Mouse (Mus musculus): ENCODE measurements around the gene Hspa1b. TPM values are rescaled to one million over a fixed set of nuclear protein-coding genes. Genes with fewer than 3 reads are reported as not detected.

Gene Hspa1b
- polyA plus RNA-seq, 1 experiment from 2014 or later = 0.50 TPM

- peak overlapping the region; percentile 28; the same call in 1 of the 2 replicates for H3K9ac ChIP-seq (ENCODE audit: low read depth, low read length)
- no peak overlapping the region for H3K4me2 ChIP-seq
- H3K9me3 ChIP-seq (replicated peaks; ENCODE audit: control insufficient read depth, low read length) = no peaks in the 10 kb centered on the region
- 64% methylated on average over 9 of the region's 9 CpGs for WGBS (ENCODE audit: insufficient replicate concordance)
- no peak overlapping the region for H3K4me3 ChIP-seq (ENCODE audit: low read depth, low read length)
- no peak for ATAC-seq (replicated peaks; ENCODE audit: insufficient number of reproducible peaks, low FRiP score, low TSS enrichment)
- H3K27me3 ChIP-seq (ENCODE audit: control insufficient read depth, insufficient read depth, low read length) = no peaks in the 10 kb centered on the region
- H3K36me3 ChIP-seq (ENCODE audit: control insufficient read depth, insufficient read depth, low read length) = peaks cover 14% of the 10 kb centered on the region
- no peaks in the 10 kb centered on the region for H3K4me1 ChIP-seq (ENCODE audit: control insufficient read depth, insufficient read depth, low read length)
- H3K27ac ChIP-seq (ENCODE audit: low read depth, low read length) = no peak overlapping the region
These were observed 41.9 kb downstream of the Hspa1b start for GRCm38 (mm10) chr17:34917188-34917587.

GRCm38 (mm10) chr17:34916316-34916715 is 42.7 kb downstream of the Hspa1b start:
- Histone ChIP-seq H3K36me3 (ENCODE audit: control insufficient read depth, insufficient read depth, low read length) (peaks cover 23% of the 10 kb centered on the region), H3K4me3 (ENCODE audit: low read depth, low read length) (no peak overlapping the region), H3K27ac (ENCODE audit: low read depth, low read length) (no peak overlapping the region), H3K4me2 (no peak overlapping the region), H3K9me3 (replicated peaks; ENCODE audit: control insufficient read depth, low read length) (no peaks in the 10 kb centered on the region), H3K27me3 (ENCODE audit: control insufficient read depth, insufficient read depth, low read length) (no peaks in the 10 kb centered on the region), H3K9ac (ENCODE audit: low read depth, low read length) (no peak overlapping the region), H3K4me1 (ENCODE audit: control insufficient read depth, insufficient read depth, low read length) (no peaks in the 10 kb centered on the region)
- ATAC-seq (replicated peaks; ENCODE audit: insufficient number of reproducible peaks, low FRiP score, low TSS enrichment) = no peak
- WGBS (ENCODE audit: insufficient replicate concordance) = 80% methylated on average over 5 of the region's 5 CpGs

GRCm38 (mm10) chr17:34915410-34915831 is 43.6 kb downstream of the Hspa1b start:
- ATAC-seq (replicated peaks; ENCODE audit: insufficient number of reproducible peaks, low FRiP score, low TSS enrichment) = no peak
- peak overlapping the region; percentile 22; the same call in 1 of the 2 replicates for H3K4me2 ChIP-seq
- H3K4me3 ChIP-seq (ENCODE audit: low read depth, low read length) = no peak overlapping the region
- no peaks in the 10 kb centered on the region for H3K27me3 ChIP-seq (ENCODE audit: control insufficient read depth, insufficient read depth, low read length)
- H3K4me1 ChIP-seq (ENCODE audit: control insufficient read depth, insufficient read depth, low read length) = no peaks in the 10 kb centered on the region
- H3K9ac ChIP-seq (ENCODE audit: low read depth, low read length) = no peak overlapping the region; the same call in 1 of the 2 replicates
- WGBS (ENCODE audit: insufficient replicate concordance) = 21% methylated on average over 11 of the region's 11 CpGs
- peaks cover 32% of the 10 kb centered on the region for H3K36me3 ChIP-seq (ENCODE audit: control insufficient read depth, insufficient read depth, low read length)
- H3K9me3 ChIP-seq (replicated peaks; ENCODE audit: control insufficient read depth, low read length) = no peaks in the 10 kb centered on the region
- no peak overlapping the region for H3K27ac ChIP-seq (ENCODE audit: low read depth, low read length)

GRCm38 (mm10) chr17:34913930-34914665 is 44.9 kb downstream of the Hspa1b start, which contains the start of gene Slc44a4:
Gene Slc44a4, plus strand, starts transcription at chr17:34914466.
- H3K4me2 ChIP-seq = peak within 1 kb of the TSS; percentile 22; the same call in 1 of the 2 replicates
- H3K27ac ChIP-seq (ENCODE audit: low read depth, low read length) = no peak within 1 kb of the TSS
- H3K9me3 ChIP-seq (replicated peaks; ENCODE audit: control insufficient read depth, low read length) = no peaks in the 10 kb centered on the region
- H3K27me3 ChIP-seq (ENCODE audit: control insufficient read depth, insufficient read depth, low read length) = no peaks in the 10 kb centered on the region
- 33% methylated on average over 18 of the region's 18 CpGs for WGBS (ENCODE audit: insufficient replicate concordance)
- ATAC-seq (replicated peaks; ENCODE audit: insufficient number of reproducible peaks, low FRiP score, low TSS enrichment) = no peak
- no peaks in the 10 kb centered on the region for H3K4me1 ChIP-seq (ENCODE audit: control insufficient read depth, insufficient read depth, low read length)
- H3K36me3 ChIP-seq (ENCODE audit: control insufficient read depth, insufficient read depth, low read length) = peaks cover 33% of the 10 kb centered on the region
- H3K4me3 ChIP-seq (ENCODE audit: low read depth, low read length) = no peak within 1 kb of the TSS
- no peak within 1 kb of the TSS for H3K9ac ChIP-seq (ENCODE audit: low read depth, low read length)

- Histone ChIP-seq H3K36me3 (ENCODE audit: control insufficient read depth, insufficient read depth, low read length) (peaks cover 42% of the 10 kb centered on the region), H3K4me1 (ENCODE audit: control insufficient read depth, insufficient read depth, low read length) (no peaks in the 10 kb centered on the region), H3K27me3 (ENCODE audit: control insufficient read depth, insufficient read depth, low read length) (no peaks in the 10 kb centered on the region), H3K4me2 (no peak overlapping the region), H3K9ac (ENCODE audit: low read depth, low read length) (no peak overlapping the region), H3K4me3 (ENCODE audit: low read depth, low read length) (no peak overlapping the region), H3K9me3 (replicated peaks; ENCODE audit: control insufficient read depth, low read length) (no peaks in the 10 kb centered on the region), H3K27ac (ENCODE audit: low read depth, low read length) (no peak overlapping the region)
- no peak for ATAC-seq (replicated peaks; ENCODE audit: insufficient number of reproducible peaks, low FRiP score, low TSS enrichment)
- 47% methylated on average over 5 of the region's 5 CpGs for whole genome bisulfite sequencing (ENCODE audit: insufficient replicate concordance)
These were observed 47.1 kb downstream of the Hspa1b start for GRCm38 (mm10) chr17:34911945-34912351.

GRCm38 (mm10) chr17:34910982-34911381 is 48.1 kb downstream of the Hspa1b start:
- Histone ChIP-seq H3K4me2 (no peak overlapping the region), H3K9ac (ENCODE audit: low read depth, low read length) (no peak overlapping the region), H3K4me3 (ENCODE audit: low read depth, low read length) (no peak overlapping the region), H3K36me3 (ENCODE audit: control insufficient read depth, insufficient read depth, low read length) (peaks cover 51% of the 10 kb centered on the region), H3K4me1 (ENCODE audit: control insufficient read depth, insufficient read depth, low read length) (no peaks in the 10 kb centered on the region), H3K27me3 (ENCODE audit: control insufficient read depth, insufficient read depth, low read length) (no peaks in the 10 kb centered on the region), H3K9me3 (replicated peaks; ENCODE audit: control insufficient read depth, low read length) (no peaks in the 10 kb centered on the region), H3K27ac (ENCODE audit: low read depth, low read length) (no peak overlapping the region)
- 91% methylated on average over 10 of the region's 10 CpGs for WGBS (ENCODE audit: insufficient replicate concordance)
- no peak for ATAC-seq (replicated peaks; ENCODE audit: insufficient number of reproducible peaks, low FRiP score, low TSS enrichment)

Other genes starting within 250 kb of the Hspa1b start
- gene C4b, start 215.4 kb downstream of the Hspa1b start, polyA plus RNA-seq (2014; fragmentation: Nextera tagmentation; extraction: Ambion mirVana) = not detected in 2 replicates
- gene Cyp21a1, start 154.7 kb downstream of the Hspa1b start, polyA plus RNA-seq (2014; fragmentation: Nextera tagmentation; extraction: Ambion mirVana) = not detected in 2 replicates
- gene Stk19, start 122.3 kb downstream of the Hspa1b start, polyA plus RNA-seq (2014; fragmentation: Nextera tagmentation; extraction: Ambion mirVana) = 15.7 and 17.8 TPM in 2 replicates
- 37.3 and 38.7 TPM in 2 replicates for gene Dxo, start 122.2 kb downstream of the Hspa1b start, polyA plus RNA-seq (2014; fragmentation: Nextera tagmentation; extraction: Ambion mirVana)
- gene Skiv2l, start 109.0 kb downstream of the Hspa1b start, polyA plus RNA-seq (2014; fragmentation: Nextera tagmentation; extraction: Ambion mirVana) = 24.3 and 30.3 TPM in 2 replicates
- 89.9 and 96.8 TPM in 2 replicates for gene Nelfe, start 108.8 kb downstream of the Hspa1b start, polyA plus RNA-seq (2014; fragmentation: Nextera tagmentation; extraction: Ambion mirVana)
- 0.65 and 2.5 TPM in 2 replicates for gene Cfb, start 96.7 kb downstream of the Hspa1b start, polyA plus RNA-seq (2014; fragmentation: Nextera tagmentation; extraction: Ambion mirVana)
- 0.52 and 0.59 TPM in 2 replicates for gene Zbtb12, start 79.8 kb downstream of the Hspa1b start, polyA plus RNA-seq (2014; fragmentation: Nextera tagmentation; extraction: Ambion mirVana)
- gene Gm20547, start 77.2 kb downstream of the Hspa1b start, polyA plus RNA-seq (2014; fragmentation: Nextera tagmentation; extraction: Ambion mirVana) = not detected in 2 replicates
- gene C2, start 61.0 kb downstream of the Hspa1b start, polyA plus RNA-seq (2014; fragmentation: Nextera tagmentation; extraction: Ambion mirVana) = 0.70 and 0.94 TPM in 2 replicates
- gene Ehmt2, start 60.8 kb downstream of the Hspa1b start, polyA plus RNA-seq (2014; fragmentation: Nextera tagmentation; extraction: Ambion mirVana) = 32.4 and 42.3 TPM in 2 replicates
- gene Slc44a4, start 44.8 kb downstream of the Hspa1b start, polyA plus RNA-seq (2014; fragmentation: Nextera tagmentation; extraction: Ambion mirVana) = 0.10 and 0.13 TPM in 2 replicates
- gene Neu1, start 28.0 kb downstream of the Hspa1b start, polyA plus RNA-seq (2014; fragmentation: Nextera tagmentation; extraction: Ambion mirVana) = 16.0 and 16.6 TPM in 2 replicates
- not detected in 2 replicates for gene Gm20481, start 10.7 kb upstream of the Hspa1b start, polyA plus RNA-seq (2014; fragmentation: Nextera tagmentation; extraction: Ambion mirVana)
- gene Hspa1a, start 12.9 kb upstream of the Hspa1b start, polyA plus RNA-seq (2014; fragmentation: Nextera tagmentation; extraction: Ambion mirVana) = 1.9 and 2.5 TPM in 2 replicates
- 1.7 and 4.0 TPM in 2 replicates for gene Hspa1l, start 13.5 kb upstream of the Hspa1b start, polyA plus RNA-seq (2014; fragmentation: Nextera tagmentation; extraction: Ambion mirVana)
- 162 and 169 TPM in 2 replicates for gene Lsm2, start 22.6 kb upstream of the Hspa1b start, polyA plus RNA-seq (2014; fragmentation: Nextera tagmentation; extraction: Ambion mirVana)
- 55.7 and 59.7 TPM in 2 replicates for gene Vars, start 41.7 kb upstream of the Hspa1b start, polyA plus RNA-seq (2014; fragmentation: Nextera tagmentation; extraction: Ambion mirVana)
- gene Vwa7, start 57.3 kb upstream of the Hspa1b start, polyA plus RNA-seq (2014; fragmentation: Nextera tagmentation; extraction: Ambion mirVana) = 0.20 and 0.27 TPM in 2 replicates
- 1.8 and 2.1 TPM in 2 replicates for gene Sapcd1, start 68.8 kb upstream of the Hspa1b start, polyA plus RNA-seq (2014; fragmentation: Nextera tagmentation; extraction: Ambion mirVana)
- gene Msh5, start 87.5 kb upstream of the Hspa1b start, polyA plus RNA-seq (2014; fragmentation: Nextera tagmentation; extraction: Ambion mirVana) = 4.4 and 4.6 TPM in 2 replicates
- gene Clic1, start 90.7 kb upstream of the Hspa1b start, polyA plus RNA-seq (2014; fragmentation: Nextera tagmentation; extraction: Ambion mirVana) = 86.4 and 228 TPM in 2 replicates
- gene Ddah2, start 99.8 kb upstream of the Hspa1b start, polyA plus RNA-seq (2014; fragmentation: Nextera tagmentation; extraction: Ambion mirVana) = 213 and 217 TPM in 2 replicates
- gene Ly6g6c, start 106.2 kb upstream of the Hspa1b start, polyA plus RNA-seq (2014; fragmentation: Nextera tagmentation; extraction: Ambion mirVana) = not detected in 2 replicates
- 1.4 and 1.8 TPM in 2 replicates for gene Mpig6b, start 106.9 kb upstream of the Hspa1b start, polyA plus RNA-seq (2014; fragmentation: Nextera tagmentation; extraction: Ambion mirVana)
- gene Ly6g6e, start 117.7 kb upstream of the Hspa1b start, polyA plus RNA-seq (2014; fragmentation: Nextera tagmentation; extraction: Ambion mirVana) = 0.42 TPM in 1 of 2 replicates, not detected in the other
- 2.0 and 2.2 TPM in 2 replicates for gene Ly6g6d, start 118.8 kb upstream of the Hspa1b start, polyA plus RNA-seq (2014; fragmentation: Nextera tagmentation; extraction: Ambion mirVana)
- 1.8 TPM in 2 replicates for gene Ly6g6f, start 126.4 kb upstream of the Hspa1b start, polyA plus RNA-seq (2014; fragmentation: Nextera tagmentation; extraction: Ambion mirVana)
- gene Abhd16a, start 130.0 kb upstream of the Hspa1b start, polyA plus RNA-seq (2014; fragmentation: Nextera tagmentation; extraction: Ambion mirVana) = 47.4 and 51.2 TPM in 2 replicates
- gene Ly6g5c, start 149.0 kb upstream of the Hspa1b start, polyA plus RNA-seq (2014; fragmentation: Nextera tagmentation; extraction: Ambion mirVana) = not detected in 2 replicates
- 0.36 and 0.56 TPM in 2 replicates for gene Ly6g5b, start 156.2 kb upstream of the Hspa1b start, polyA plus RNA-seq (2014; fragmentation: Nextera tagmentation; extraction: Ambion mirVana)
- gene Gpank1, start 162.2 kb upstream of the Hspa1b start, polyA plus RNA-seq (2014; fragmentation: Nextera tagmentation; extraction: Ambion mirVana) = 15.7 and 17.2 TPM in 2 replicates
- 221 and 222 TPM in 2 replicates for gene Csnk2b, start 162.8 kb upstream of the Hspa1b start, polyA plus RNA-seq (2014; fragmentation: Nextera tagmentation; extraction: Ambion mirVana)
- 8.4 and 10.8 TPM in 2 replicates for gene D17H6S53E, start 167.1 kb upstream of the Hspa1b start, polyA plus RNA-seq (2014; fragmentation: Nextera tagmentation; extraction: Ambion mirVana)
- 2.3 and 12.9 TPM in 2 replicates for gene Apom, start 172.8 kb upstream of the Hspa1b start, polyA plus RNA-seq (2014; fragmentation: Nextera tagmentation; extraction: Ambion mirVana)
- 72.5 and 77.4 TPM in 2 replicates for gene Bag6, start 175.9 kb upstream of the Hspa1b start, polyA plus RNA-seq (2014; fragmentation: Nextera tagmentation; extraction: Ambion mirVana)
- gene Prrc2a, start 205.7 kb upstream of the Hspa1b start, polyA plus RNA-seq (2014; fragmentation: Nextera tagmentation; extraction: Ambion mirVana) = 128 and 163 TPM in 2 replicates
- gene Aif1, start 216.8 kb upstream of the Hspa1b start, polyA plus RNA-seq (2014; fragmentation: Nextera tagmentation; extraction: Ambion mirVana) = 2.7 and 4.2 TPM in 2 replicates
- 4.9 and 5.0 TPM in 2 replicates for gene Lst1, start 229.2 kb upstream of the Hspa1b start, polyA plus RNA-seq (2014; fragmentation: Nextera tagmentation; extraction: Ambion mirVana)
- 0.42 TPM in 1 of 2 replicates, not detected in the other for gene Ltb, start 235.2 kb upstream of the Hspa1b start, polyA plus RNA-seq (2014; fragmentation: Nextera tagmentation; extraction: Ambion mirVana)
- gene Tnf, start 242.8 kb upstream of the Hspa1b start, polyA plus RNA-seq (2014; fragmentation: Nextera tagmentation; extraction: Ambion mirVana) = not detected in 2 replicates
- gene Lta, start 246.1 kb upstream of the Hspa1b start, polyA plus RNA-seq (2014; fragmentation: Nextera tagmentation; extraction: Ambion mirVana) = not detected in 2 replicates

Data from heart, embryonic 11.5 days (tissue).